Mouse (Mus musculus) bone marrow, adult 2 months (tissue): Measurements from ENCODE around the gene Mgat5b.

ENCODE experiments used
- CTCF ChIP-seq: fragments of 200-500 bp; IDR thresholded peaks from 2 replicates; pipeline ENCODE4 v1.5.1; 2011; ENCODE audit warnings: low read length, control low read depth; ENCODE audit not compliant: control insufficient read depth, insufficient read depth
- POLR2A ChIP-seq: fragments of 200-500 bp; IDR thresholded peaks from 2 replicates; pipeline ENCODE4 v1.6.1; 2011; ENCODE audit warnings: low read depth, mild to moderate bottlenecking, control low read depth, low read length, borderline replicate concordance; ENCODE audit not compliant: control insufficient read depth

- TF ChIP-seq CTCF (no peak), POLR2A (no peak)
These were observed 47.3 kb downstream of the Mgat5b start for GRCm38 (mm10) chr11:116965961-116966360.
